In the genomic region with DNA sequence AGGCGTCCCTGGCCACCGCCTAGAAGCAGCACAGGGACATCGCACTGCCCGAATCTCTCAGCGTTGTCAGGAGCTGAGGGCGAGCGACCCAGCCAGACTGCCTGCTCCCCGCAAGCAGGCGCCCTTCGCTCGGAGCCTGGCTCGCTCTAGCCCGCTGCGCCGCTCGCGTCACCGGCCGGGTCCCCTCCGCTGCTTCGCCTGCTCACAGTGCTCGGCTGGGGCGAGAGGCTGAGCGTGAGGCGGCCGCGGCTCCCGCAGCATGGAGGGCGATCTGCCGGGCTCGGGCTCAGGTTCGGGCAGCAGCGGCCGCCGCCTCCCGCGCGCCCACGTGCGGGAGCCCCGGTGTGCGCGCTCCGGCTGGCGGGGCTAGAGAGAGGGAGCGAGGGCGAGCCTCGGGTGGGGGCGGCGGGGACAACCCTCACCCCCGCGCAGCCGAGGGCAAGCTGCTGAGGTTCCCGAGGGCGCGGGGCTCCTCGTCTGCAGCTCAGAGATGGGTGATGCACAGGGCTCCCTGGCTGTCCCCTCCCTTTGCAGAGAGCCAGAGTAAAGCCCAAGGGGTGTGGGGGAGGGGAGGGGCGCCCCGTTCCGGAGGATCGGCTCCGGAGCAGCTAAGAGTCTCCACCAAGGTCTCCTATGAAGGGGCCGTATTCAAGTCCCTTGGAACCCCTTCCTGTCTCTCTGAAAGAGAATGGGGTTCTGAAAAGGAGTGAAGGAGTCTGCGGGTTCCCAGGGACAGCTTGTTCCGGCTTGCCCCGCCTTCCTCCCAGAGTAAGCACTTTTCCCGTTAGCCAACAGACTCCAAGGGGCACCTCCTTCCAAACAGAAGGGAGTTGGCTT, we compare ENCODE assay signal across 8 mouse cellular contexts. TPM values are rescaled to one million over a fixed set of nuclear protein-coding genes. Genes with fewer than 3 reads are reported as not detected.
DNase-seq lines count a peak whose midpoint lies in the region; ATAC-seq and TF ChIP-seq lines count a peak whose summit lies in the region.

A gene (minus strand): TSS at position 273 of the 837 bp plus-strand sequence.

- no peaks in the 10 kb centered on the region for H3K36me3 ChIP-seq in hindbrain, embryonic 13.5 days
- H3K36me3 ChIP-seq in midbrain, embryonic 14.5 days (ENCODE audit: control insufficient read depth, insufficient read depth, low read length): no peaks in the 10 kb centered on the region
- no peaks in the 10 kb centered on the region for H3K36me3 ChIP-seq in testis, adult 2 months (ENCODE audit: control insufficient read depth, insufficient read depth, low read length)

- peaks cover 13% of the 10 kb centered on the region for H3K4me1 ChIP-seq in hindbrain, embryonic 13.5 days (replicated peaks)
- H3K4me1 ChIP-seq in midbrain, embryonic 14.5 days (ENCODE audit: control insufficient read depth, insufficient read depth, low read length): peaks cover 9% of the 10 kb centered on the region
- peaks cover 14% of the 10 kb centered on the region for H3K4me1 ChIP-seq in testis, adult 2 months (ENCODE audit: control insufficient read depth, insufficient read depth, low read length)

- WGBS in hindbrain, embryonic 13.5 days: under 1% methylated on average over 56 of the region's 67 CpGs
- under 1% methylated on average over 67 of the region's 67 CpGs for WGBS in midbrain, embryonic 14.5 days

- H3K27ac ChIP-seq in gastrocnemius, adult 2 months: no peak within 1 kb of the TSS
- H3K27ac ChIP-seq in hindbrain, embryonic 13.5 days: peak within 1 kb of the TSS; percentile 91
- H3K27ac ChIP-seq in midbrain, embryonic 14.5 days (replicated peaks; ENCODE audit: low read depth, low read length): peak within 1 kb of the TSS; percentile 82
- no peak within 1 kb of the TSS for H3K27ac ChIP-seq in testis, adult 2 months (ENCODE audit: control insufficient read depth, insufficient read depth, low read depth, low read length)

- peak within 1 kb of the TSS; percentile 67 for H3K4me3 ChIP-seq in gastrocnemius, adult 2 months
- peak within 1 kb of the TSS; percentile 75 for H3K4me3 ChIP-seq in hindbrain, embryonic 13.5 days
- peak within 1 kb of the TSS; percentile 82 for H3K4me3 ChIP-seq in midbrain, embryonic 14.5 days (replicated peaks; ENCODE audit: low read depth, low read length)
- H3K4me3 ChIP-seq in testis, adult 2 months (ENCODE audit: control insufficient read depth, low read depth, low read length): peak within 1 kb of the TSS; percentile 63

- DNase-seq in adrenal gland, adult 18-20 months (ENCODE audit: low spot score in 2 of 2): peak; percentile 22 to 24
- DNase-seq in cerebellum, postnatal 36 days: peak; percentile 21 to 31
- DNase-seq in gastrocnemius, adult 2 months: peak; percentile 31
- peak; percentile 16 to 59 for DNase-seq in left cerebral cortex, postnatal 10 days (ENCODE audit: extremely low spot score in 1 of 2, low spot score in 2 of 2)
- peak; percentile 84 for DNase-seq in midbrain, embryonic 14.5 days
- no peak for DNase-seq in thymus, postnatal 14 days

- no peak for TF ChIP-seq CTCF in gastrocnemius, adult 2 months (IDR thresholded peaks at IDR 0.05)
- no peak for TF ChIP-seq CTCF in testis, adult 2 months (IDR thresholded peaks at IDR 0.05; ENCODE audit: control insufficient read depth, insufficient read depth, insufficient replicate concordance, low read depth, low read length)

- peaks cover 27% of the 10 kb centered on the region for H3K27me3 ChIP-seq in hindbrain, embryonic 13.5 days
- H3K27me3 ChIP-seq in midbrain, embryonic 14.5 days (ENCODE audit: control insufficient read depth, insufficient read depth, low read length): no peaks in the 10 kb centered on the region
- H3K27me3 ChIP-seq in testis, adult 2 months (ENCODE audit: control insufficient read depth, insufficient read depth, low read length): no peaks in the 10 kb centered on the region

- ATAC-seq in hindbrain, embryonic 13.5 days (ENCODE audit: low FRiP score): peak; percentile 91
- ATAC-seq in midbrain, embryonic 14.5 days (ENCODE audit: low FRiP score, low TSS enrichment): peak; percentile 90

- intact Hi-C loops in gastrocnemius, adult 2 months (cut with DNase I): no loop called here
- intact Hi-C loops in left cerebral cortex, postnatal 10 days (cut with DNase I): loop anchor here (5.0 kb wide), 1 partner anchor 598 kb away; no protein-coding TSS in a partner anchor

- no peak for TF ChIP-seq POLR2A in testis, adult 2 months (IDR thresholded peaks at IDR 0.05; ENCODE audit: control insufficient read depth, low read depth, low read length)

- peak within 1 kb of the TSS; percentile 85 for H3K9ac ChIP-seq in hindbrain, embryonic 13.5 days
- H3K9ac ChIP-seq in midbrain, embryonic 14.5 days (replicated peaks; ENCODE audit: low read length): peak within 1 kb of the TSS; percentile 80

- H3K9me3 ChIP-seq in hindbrain, embryonic 13.5 days: no peaks in the 10 kb centered on the region
- no peaks in the 10 kb centered on the region for H3K9me3 ChIP-seq in midbrain, embryonic 14.5 days (ENCODE audit: control insufficient read depth, low read length)

- peak within 1 kb of the TSS; percentile 90 for H3K4me2 ChIP-seq in hindbrain, embryonic 13.5 days
- peak within 1 kb of the TSS; percentile 87 for H3K4me2 ChIP-seq in midbrain, embryonic 14.5 days (ENCODE audit: low read length)

RNA-seq across cellular contexts. Expression of the gene that starts here (rescaled TPM):
- total RNA-seq in adrenal gland, adult 18-20 months (2021): 10 to 100 TPM in 1 of 2 experiments, 1 to 10 TPM in 1; 8.6 to 23.3 TPM
- 10 to 100 TPM; 60.7 to 78.2 TPM for total RNA-seq in gastrocnemius, adult 2 months (2021)
- 3.5 and 4.0 TPM in 2 replicates for polyA plus RNA-seq in hindbrain, embryonic 13.5 days (2015; fragmentation: Nextera tagmentation; extraction: Ambion mirVana)
- 10 to 100 TPM; 15.3 to 17.9 TPM for total RNA-seq in left cerebral cortex, postnatal 10 days (2021)
- 4.5 and 5.9 TPM in 2 replicates for polyA plus RNA-seq in midbrain, embryonic 14.5 days (2014; fragmentation: Nextera tagmentation; extraction: Ambion mirVana)
- polyA plus RNA-seq in testis, adult 2 months (2012; rRNA removed): 0.07 and 0.24 TPM in 2 replicates

Comparison
In these comparisons a context has a peak if more than half of its experiments do, and no peak if none do; other contexts are left out.
1. H3K27ac ChIP-seq: peak in hindbrain, embryonic 13.5 days (single experiment) and midbrain, embryonic 14.5 days (single experiment); none in gastrocnemius, adult 2 months (single experiment) and testis, adult 2 months (single experiment).
2. Peak in every context shown above with its lines, with median percentiles within 50 percentile points of each other: H3K4me3 ChIP-seq.